Mouse (Mus musculus): ENCODE measurements at regions not wholly inside any gene's neighbourhood (a gene's known extent, or its start where the extent isn't known, plus 50 kb on each side); places are given as distances from the start of the nearest gene placed in this dataset.
"Not testable (repeated sequence)": the region's sequence is repeated elsewhere in the genome, so short reads cannot be mapped to it uniquely, and the experiment has no call there.

- no peak for DNase-seq (ENCODE audit: low spot score in 2 of 2)
These were observed 68.1 kb upstream of the Adamts18 start for GRCm38 (mm10) chr8:113916649-113917048.

- no peak for DNase-seq (ENCODE audit: low spot score in 2 of 2)
These were observed 68.7 kb upstream of the Adamts18 start for GRCm38 (mm10) chr8:113917197-113917596.

- no peak for DNase-seq (ENCODE audit: low spot score in 2 of 2)
These were observed 71.8 kb upstream of the Adamts18 start for GRCm38 (mm10) chr8:113920306-113920705.

GRCm38 (mm10) chr8:113923381-113923780 is 74.8 kb upstream of the Adamts18 start:
- DNase-seq (ENCODE audit: low spot score in 2 of 2), result no peak

GRCm38 (mm10) chr8:113953721-113954120 is 105.2 kb upstream of the Adamts18 start:
- DNase-seq (ENCODE audit: low spot score in 2 of 2), result no peak

GRCm38 (mm10) chr8:113956439-113957043 is 108.0 kb upstream of the Adamts18 start:
- no peak for DNase-seq (ENCODE audit: low spot score in 2 of 2)

- no peak for DNase-seq (ENCODE audit: low spot score in 2 of 2)
These were observed 109.3 kb upstream of the Adamts18 start for GRCm38 (mm10) chr8:113957821-113958220.

GRCm38 (mm10) chr8:113975810-113976209 is 127.3 kb upstream of the Adamts18 start:
- DNase-seq (ENCODE audit: low spot score in 2 of 2), result no peak

GRCm38 (mm10) chr8:113976626-113977025 is 128.1 kb upstream of the Adamts18 start:
- no peak for DNase-seq (ENCODE audit: low spot score in 2 of 2)

GRCm38 (mm10) chr8:113977072-113977471 is 128.5 kb upstream of the Adamts18 start:
- no peak for DNase-seq (ENCODE audit: low spot score in 2 of 2)

- DNase-seq (ENCODE audit: low spot score in 2 of 2), result no peak
These were observed 130.4 kb upstream of the Adamts18 start for GRCm38 (mm10) chr8:113978946-113979345.

- DNase-seq (ENCODE audit: low spot score in 2 of 2), result no peak
These were observed 131.3 kb upstream of the Adamts18 start for GRCm38 (mm10) chr8:113979837-113980236.

- DNase-seq (ENCODE audit: low spot score in 2 of 2), result no peak
These were observed 132.8 kb upstream of the Adamts18 start for GRCm38 (mm10) chr8:113981339-113981738.

- DNase-seq (ENCODE audit: low spot score in 2 of 2), result peak in 1 of 2 experiments; percentile 13
These were observed 136.3 kb upstream of the Adamts18 start for GRCm38 (mm10) chr8:113984845-113985244.

- DNase-seq (ENCODE audit: low spot score in 2 of 2), result peak; percentile 26 to 46
These were observed 136.9 kb upstream of the Adamts18 start for GRCm38 (mm10) chr8:113985471-113985870.

- DNase-seq (ENCODE audit: low spot score in 2 of 2), result peak; percentile 4 to 12
These were observed 137.4 kb upstream of the Adamts18 start for GRCm38 (mm10) chr8:113985948-113986347.

- no peak for DNase-seq (ENCODE audit: low spot score in 2 of 2)
These were observed 142.2 kb upstream of the Adamts18 start for GRCm38 (mm10) chr8:113990718-113991117.

- DNase-seq (ENCODE audit: low spot score in 2 of 2), result no peak
These were observed 134.5 kb upstream of the Nudt7 start for GRCm38 (mm10) chr8:113998881-113999280.

- no peak for DNase-seq (ENCODE audit: low spot score in 2 of 2)
These were observed 131.7 kb upstream of the Nudt7 start for GRCm38 (mm10) chr8:114001674-114002073.

GRCm38 (mm10) chr8:114004436-114004835 is 128.9 kb upstream of the Nudt7 start:
- no peak for DNase-seq (ENCODE audit: low spot score in 2 of 2)

GRCm38 (mm10) chr8:114006587-114006986 is 126.8 kb upstream of the Nudt7 start:
- no peak for DNase-seq (ENCODE audit: low spot score in 2 of 2)

GRCm38 (mm10) chr8:114007103-114007502 is 126.3 kb upstream of the Nudt7 start:
- no peak for DNase-seq (ENCODE audit: low spot score in 2 of 2)

- DNase-seq (ENCODE audit: low spot score in 2 of 2), result no peak
These were observed 115.0 kb upstream of the Nudt7 start for GRCm38 (mm10) chr8:114018364-114018763.

GRCm38 (mm10) chr8:114030141-114030540 is 103.2 kb upstream of the Nudt7 start:
- DNase-seq (ENCODE audit: low spot score in 2 of 2), result not testable (repeated sequence)
